Mouse (Mus musculus) kidney, embryonic 15.5 days (tissue): ENCODE data around the gene Desi1. TPM values are rescaled to one million over a fixed set of nuclear protein-coding genes. Genes with fewer than 3 reads are reported as not detected.

Source experiments
- ATAC-seq: fragments of 200-750 bp; cut with Nextera tagmentation; replicated peaks from 2 replicates; pipeline ENCODE4 v1.8.0; 2017; ENCODE audit warnings: moderate TSS enrichment; ENCODE audit not compliant: low FRiP score
- H3K27ac ChIP-seq: fragments of 300-500 bp; sonication (generic); 2 replicates; pipeline ENCODE4 v1.5.1; 2015; ENCODE audit warnings: mild to moderate bottlenecking, inconsistent platforms
- H3K27me3 ChIP-seq: fragments of 300-500 bp; sonication (generic); 2 replicates; pipeline ENCODE4 v1.6.1; 2015; ENCODE audit warnings: inconsistent platforms
- H3K36me3 ChIP-seq: fragments of 300-500 bp; sonication (generic); 2 replicates; pipeline ENCODE4 v1.6.1; 2015; ENCODE audit warnings: inconsistent platforms
- H3K4me1 ChIP-seq: fragments of 300-500 bp; sonication (generic); 2 replicates; pipeline ENCODE4 v1.6.1; 2015; ENCODE audit warnings: inconsistent platforms
- H3K4me2 ChIP-seq: fragments of 300-500 bp; sonication (generic); 2 replicates; pipeline ENCODE4 v1.6.1; 2015; ENCODE audit warnings: moderate library complexity, mild to moderate bottlenecking, inconsistent platforms
- H3K4me3 ChIP-seq: fragments of 300-500 bp; sonication (generic); replicated peaks from 2 replicates; pipeline ENCODE4 v1.5.1; 2015; ENCODE audit warnings: mild to moderate bottlenecking, inconsistent platforms
- H3K9ac ChIP-seq: fragments of 300-500 bp; sonication (generic); 2 replicates; pipeline ENCODE4 v1.6.1; 2015; ENCODE audit warnings: mild to moderate bottlenecking, inconsistent platforms
- H3K9me3 ChIP-seq: fragments of 300-500 bp; sonication (generic); replicated peaks from 2 replicates; pipeline ENCODE4 v1.6.1; 2016; ENCODE audit warnings: inconsistent platforms
- WGBS: fragments of 180-500 bp; shearing (Covaris S2); methylation state at CpG from one replicate; pipeline ENCODE4 v1.1.7; 2015; ENCODE audit warnings: mixed read lengths; 5-methylcytosine and 5-hydroxymethylcytosine counted together
- polyA plus RNA-seq: library from polyadenylated mRNA; unstranded; fragments of >200 nt; fragmentation: Nextera tagmentation; extraction: Ambion mirVana; gene quantifications from 2 replicates; pipeline ENCODE4 v1.2.1, GENCODE M21; 2015

Desi1 gene
- polyA plus RNA-seq, 1 experiment from 2014 or later: 25.1 TPM

- Histone ChIP-seq H3K27me3 (no peaks in the 10 kb centered on the region), H3K4me3 (no peak overlapping the region), H3K36me3 (0 out of 2 replicates have a peak, but pooled peaks cover 10% of the 10 kb centered on the region), H3K4me2 (peak overlapping the region; percentile 27; the same call in 1 of the 2 replicates), H3K4me1 (peaks cover 19% of the 10 kb centered on the region), H3K9me3 (no peaks in the 10 kb centered on the region), H3K27ac (peak overlapping the region; percentile 52), H3K9ac (no peak overlapping the region)
- 12% methylated on average over 9 of the region's 9 CpGs for WGBS
- peak; percentile 80 for ATAC-seq
These were observed 90.4 kb downstream of the Desi1 start for GRCm38 (mm10) chr15:81943176-81943749.

Other genes with a start within 250 kb of the Desi1 start
- 23.9 and 26.5 TPM in 2 replicates for gene Tef, start 231.4 kb downstream of the Desi1 start, polyA plus RNA-seq
- gene Tob2, start 175.1 kb downstream of the Desi1 start, polyA plus RNA-seq: 28.2 and 29.3 TPM in 2 replicates
- 159 and 163 TPM in 2 replicates for gene Phf5a, start 162.0 kb downstream of the Desi1 start, polyA plus RNA-seq
- 216 and 224 TPM in 2 replicates for gene Aco2, start 161.6 kb downstream of the Desi1 start, polyA plus RNA-seq
- gene Polr3h, start 107.6 kb downstream of the Desi1 start, polyA plus RNA-seq: 80.1 and 80.8 TPM in 2 replicates
- 24.7 and 30.7 TPM in 2 replicates for gene Csdc2, start 97.1 kb downstream of the Desi1 start, polyA plus RNA-seq
- 28.8 and 35.3 TPM in 2 replicates for gene Pmm1, start 72.9 kb downstream of the Desi1 start, polyA plus RNA-seq
- gene 1700029P11Rik, start 53.3 kb downstream of the Desi1 start, polyA plus RNA-seq: not detected in 2 replicates
- gene Xrcc6, start 46.0 kb downstream of the Desi1 start, polyA plus RNA-seq: 83.3 and 87.0 TPM in 2 replicates
- gene Snu13, start 13.7 kb upstream of the Desi1 start, polyA plus RNA-seq: 272 and 286 TPM in 2 replicates
- 0.03 TPM in 1 of 2 replicates, not detected in the other for gene 4930407I10Rik, start 25.3 kb upstream of the Desi1 start, polyA plus RNA-seq
- gene Mei1, start 36.1 kb upstream of the Desi1 start, polyA plus RNA-seq: 0.05 and 0.09 TPM in 2 replicates
- gene Ccdc134, start 94.1 kb upstream of the Desi1 start, polyA plus RNA-seq: 18.4 and 19.8 TPM in 2 replicates
- gene Srebf2, start 113.3 kb upstream of the Desi1 start, polyA plus RNA-seq: 126 and 147 TPM in 2 replicates
- gene Shisa8, start 179.0 kb upstream of the Desi1 start, polyA plus RNA-seq: 0.44 and 0.45 TPM in 2 replicates
- 0.10 TPM in 1 of 2 replicates, not detected in the other for gene Tnfrsf13c, start 190.5 kb upstream of the Desi1 start, polyA plus RNA-seq
- gene Cenpm, start 210.9 kb upstream of the Desi1 start, polyA plus RNA-seq: 78.8 and 84.2 TPM in 2 replicates
- 0.10 TPM in 1 of 2 replicates, not detected in the other for gene 1500009C09Rik, start 218.5 kb upstream of the Desi1 start, polyA plus RNA-seq
- gene Sept3, start 241.0 kb upstream of the Desi1 start, polyA plus RNA-seq: 13.6 and 14.0 TPM in 2 replicates